Mouse (Mus musculus) embryonic facial prominence, embryonic 15.5 days (tissue): Measurements from ENCODE around the gene Vegfa. TPM values are rescaled to one million over a fixed set of nuclear protein-coding genes. Genes with fewer than 3 reads are reported as not detected.

ENCODE experiments used
- ATAC-seq: fragments of 200-750 bp; cut with Nextera tagmentation; 2 replicates; pipeline ENCODE4 v1.8.0; 2017; ENCODE audit warnings: low read depth, moderate TSS enrichment; ENCODE audit not compliant: insufficient number of reproducible peaks, low FRiP score, low TSS enrichment
- H3K27ac ChIP-seq: fragments of 300-500 bp; sonication (generic); replicated peaks from 2 replicates; pipeline ENCODE4 v1.5.1; 2015; ENCODE audit warnings: mild to moderate bottlenecking, inconsistent platforms
- H3K27me3 ChIP-seq: fragments of 300-500 bp; sonication (generic); 2 replicates; pipeline ENCODE4 v1.6.1; 2015; ENCODE audit warnings: inconsistent platforms
- H3K36me3 ChIP-seq: fragments of 300-500 bp; sonication (generic); 2 replicates; pipeline ENCODE4 v1.6.1; 2015; ENCODE audit warnings: mild to moderate bottlenecking, inconsistent platforms
- H3K4me1 ChIP-seq: fragments of 300-500 bp; sonication (generic); 2 replicates; pipeline ENCODE4 v1.6.1; 2015; ENCODE audit warnings: inconsistent platforms
- H3K4me2 ChIP-seq: fragments of 300-500 bp; sonication (generic); replicated peaks from 2 replicates; pipeline ENCODE4 v1.6.1; 2015; ENCODE audit warnings: mild to moderate bottlenecking, inconsistent platforms
- H3K4me3 ChIP-seq: fragments of 300-500 bp; sonication (generic); replicated peaks from 2 replicates; pipeline ENCODE4 v1.5.1; 2015; ENCODE audit warnings: mild to moderate bottlenecking, inconsistent platforms
- H3K9ac ChIP-seq: fragments of 300-500 bp; sonication (generic); 2 replicates; pipeline ENCODE4 v1.6.1; 2015; ENCODE audit warnings: inconsistent platforms
- H3K9me3 ChIP-seq: fragments of 300-500 bp; sonication (generic); replicated peaks from 2 replicates; pipeline ENCODE4 v1.6.1; 2016; ENCODE audit warnings: inconsistent platforms
- WGBS: fragments of 180-500 bp; shearing (Covaris S2); methylation state at CpG from one replicate; pipeline ENCODE4 v1.1.7; 2015; 5-methylcytosine and 5-hydroxymethylcytosine counted together
- polyA plus RNA-seq: library from polyadenylated mRNA; unstranded; fragments of >200 nt; fragmentation: Nextera tagmentation; extraction: Ambion mirVana; gene quantifications from 2 replicates; pipeline ENCODE4 v1.2.1, GENCODE M21; 2015

The Vegfa gene
- 4.6 and 6.9 TPM in 2 replicates for polyA plus RNA-seq

DNA sequence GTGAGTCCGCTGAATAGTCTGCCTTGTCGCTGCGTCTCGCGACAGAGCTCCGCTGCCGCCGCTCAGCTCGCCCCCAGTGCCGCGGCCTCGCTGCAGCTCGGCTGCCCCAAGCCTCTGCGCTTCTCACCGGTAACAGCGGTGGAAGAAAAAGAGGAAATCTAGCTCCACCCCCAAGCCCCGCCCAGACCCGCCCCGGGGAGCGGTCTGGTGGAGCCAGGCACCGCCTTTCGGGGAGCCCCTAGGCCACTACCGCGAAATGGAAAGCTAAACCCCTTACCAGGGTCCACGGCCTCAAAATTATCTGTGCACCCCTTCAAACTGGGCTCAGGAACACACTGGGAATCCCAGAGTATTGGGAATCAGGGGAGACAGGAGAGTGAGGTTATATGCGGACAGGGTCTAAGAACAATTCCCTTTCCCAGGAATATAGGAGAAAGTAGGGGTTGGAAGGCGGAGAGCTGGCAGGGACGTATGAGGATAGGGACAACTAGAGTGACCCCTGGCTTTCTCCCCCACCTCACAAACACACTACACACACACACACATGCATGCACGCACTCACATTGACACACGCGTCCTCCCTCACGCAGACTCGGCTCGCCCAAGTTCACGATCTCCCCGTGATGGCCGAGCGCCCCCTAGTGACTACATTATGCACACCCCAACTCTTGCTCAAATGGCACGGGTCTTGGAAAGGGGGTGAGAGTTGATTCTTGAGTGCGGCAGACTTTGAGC lies at the start of gene Vegfa:
TSS of gene Vegfa (minus strand) at position 113 of the 735 bp plus-strand sequence.
- Histone ChIP-seq H3K27me3 (no peaks in the 10 kb centered on the region), H3K4me3 (peak within 1 kb of the TSS; percentile 83), H3K9me3 (no peaks in the 10 kb centered on the region), H3K9ac (peak within 1 kb of the TSS; percentile 94), H3K4me2 (peak within 1 kb of the TSS; percentile 71), H3K36me3 (no peaks in the 10 kb centered on the region), H3K4me1 (peaks cover 44% of the 10 kb centered on the region), H3K27ac (peak within 1 kb of the TSS; percentile 97)
- peak; percentile 85 for ATAC-seq
- WGBS = under 1% methylated on average over 40 of the region's 40 CpGs

DNA sequence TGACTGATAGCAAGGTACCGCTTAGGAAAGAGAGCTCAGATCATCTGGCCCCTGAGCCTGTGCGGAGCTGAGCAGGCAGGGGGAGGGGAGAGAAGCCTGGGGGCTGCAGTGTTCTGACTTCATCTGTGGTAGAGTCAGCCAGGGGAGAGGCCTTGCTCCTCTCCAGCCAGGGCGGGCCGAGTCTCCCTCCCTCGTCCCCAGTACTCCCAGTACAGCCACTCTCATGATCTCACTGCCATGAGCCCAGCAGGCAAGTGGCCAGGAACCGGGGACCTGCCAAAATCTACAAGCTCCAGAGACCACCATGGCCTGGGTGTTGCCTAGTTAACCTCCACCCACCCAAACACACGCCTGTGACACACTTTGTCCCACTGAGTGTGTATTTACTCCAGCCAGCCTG lies 49.5 kb upstream of the Vegfa start:
- Histone ChIP-seq H3K27me3 (no peaks in the 10 kb centered on the region), H3K27ac (no peak overlapping the region), H3K9ac (no peak overlapping the region), H3K4me2 (no peak overlapping the region), H3K9me3 (no peaks in the 10 kb centered on the region), H3K4me3 (no peak overlapping the region), H3K4me1 (peaks cover 42% of the 10 kb centered on the region), H3K36me3 (no peaks in the 10 kb centered on the region)
- WGBS = 43% methylated on average over 7 of the region's 7 CpGs
- ATAC-seq = no peak

DNA sequence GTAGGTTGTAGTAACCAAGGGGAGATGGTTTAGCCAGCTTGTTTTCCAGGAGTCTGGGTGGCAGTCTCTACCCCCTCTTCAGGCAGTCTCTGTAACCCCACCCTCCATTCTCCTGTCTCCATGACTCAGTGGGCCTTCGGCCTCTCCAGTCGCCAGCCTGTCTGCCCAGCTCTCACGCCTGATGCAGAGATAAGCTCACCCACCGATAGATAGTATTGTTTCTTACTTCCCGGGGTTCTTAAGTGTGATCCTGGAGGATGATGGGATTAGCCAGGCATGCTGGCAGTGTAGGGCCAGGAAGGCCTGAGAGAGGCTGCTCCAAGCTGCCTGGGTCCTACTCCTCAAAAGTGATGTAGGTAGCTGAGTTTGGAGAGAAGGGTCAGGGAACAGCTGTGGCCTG lies 48.9 kb upstream of the Vegfa start:
- H3K9me3 ChIP-seq = no peaks in the 10 kb centered on the region
- WGBS = 60% methylated on average over 5 of the region's 5 CpGs
- peaks cover 36% of the 10 kb centered on the region for H3K4me1 ChIP-seq
- H3K27ac ChIP-seq = no peak overlapping the region
- no peak for ATAC-seq
- no peak overlapping the region for H3K4me2 ChIP-seq
- H3K9ac ChIP-seq = no peak overlapping the region
- no peaks in the 10 kb centered on the region for H3K27me3 ChIP-seq
- no peak overlapping the region for H3K4me3 ChIP-seq
- H3K36me3 ChIP-seq = no peaks in the 10 kb centered on the region

DNA sequence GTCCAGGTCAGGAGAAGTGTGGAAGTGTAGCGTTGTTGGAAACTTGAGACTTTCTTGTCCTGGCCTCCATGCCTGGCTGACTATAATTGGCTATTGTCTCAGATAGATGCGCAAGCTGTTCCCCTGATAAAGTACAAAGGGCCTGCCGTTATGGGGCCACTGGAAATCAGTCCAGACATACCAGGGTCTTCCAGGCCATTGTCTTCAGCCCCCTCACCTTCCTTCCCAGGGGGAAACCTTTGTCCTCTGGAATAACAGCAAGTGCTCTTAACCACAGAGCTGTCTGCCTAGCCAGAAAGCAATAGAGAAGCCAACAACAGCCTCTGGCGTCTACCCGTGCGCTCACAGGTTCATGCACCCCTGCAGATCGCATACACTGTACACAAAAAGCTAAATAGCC lies 48.2 kb upstream of the Vegfa start:
- Histone ChIP-seq H3K4me2 (no peak overlapping the region), H3K4me3 (no peak overlapping the region), H3K36me3 (no peaks in the 10 kb centered on the region), H3K4me1 (peaks cover 30% of the 10 kb centered on the region), H3K27me3 (no peaks in the 10 kb centered on the region), H3K27ac (no peak overlapping the region), H3K9me3 (no peaks in the 10 kb centered on the region), H3K9ac (no peak overlapping the region)
- ATAC-seq = no peak
- WGBS = 60% methylated on average over 7 of the region's 7 CpGs

DNA sequence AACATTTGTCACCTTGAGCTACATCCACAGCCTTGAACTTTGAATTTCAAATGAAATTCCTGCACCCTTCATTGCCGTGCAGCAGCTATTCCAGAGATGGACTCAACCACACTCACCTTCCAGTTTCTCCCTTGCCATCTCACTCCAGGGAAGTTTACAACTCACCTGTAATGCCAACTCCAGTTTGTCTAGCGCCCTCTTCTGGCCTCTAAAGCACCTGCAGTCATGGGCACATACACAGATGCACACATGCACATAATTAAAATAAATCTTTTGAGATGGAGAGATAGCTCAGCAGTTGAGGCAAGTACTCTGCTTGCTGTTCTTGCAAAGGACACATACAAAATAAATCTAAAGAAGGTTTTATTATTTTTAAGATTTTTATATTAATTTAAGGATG lies 46.9 kb upstream of the Vegfa start:
- Histone ChIP-seq H3K4me1 (peaks cover 29% of the 10 kb centered on the region), H3K27ac (no peak overlapping the region), H3K36me3 (no peaks in the 10 kb centered on the region), H3K4me3 (no peak overlapping the region), H3K9me3 (no peaks in the 10 kb centered on the region), H3K27me3 (no peaks in the 10 kb centered on the region), H3K4me2 (no peak overlapping the region), H3K9ac (no peak overlapping the region)
- WGBS = 78% methylated on average over 2 of the region's 2 CpGs
- no peak for ATAC-seq

DNA sequence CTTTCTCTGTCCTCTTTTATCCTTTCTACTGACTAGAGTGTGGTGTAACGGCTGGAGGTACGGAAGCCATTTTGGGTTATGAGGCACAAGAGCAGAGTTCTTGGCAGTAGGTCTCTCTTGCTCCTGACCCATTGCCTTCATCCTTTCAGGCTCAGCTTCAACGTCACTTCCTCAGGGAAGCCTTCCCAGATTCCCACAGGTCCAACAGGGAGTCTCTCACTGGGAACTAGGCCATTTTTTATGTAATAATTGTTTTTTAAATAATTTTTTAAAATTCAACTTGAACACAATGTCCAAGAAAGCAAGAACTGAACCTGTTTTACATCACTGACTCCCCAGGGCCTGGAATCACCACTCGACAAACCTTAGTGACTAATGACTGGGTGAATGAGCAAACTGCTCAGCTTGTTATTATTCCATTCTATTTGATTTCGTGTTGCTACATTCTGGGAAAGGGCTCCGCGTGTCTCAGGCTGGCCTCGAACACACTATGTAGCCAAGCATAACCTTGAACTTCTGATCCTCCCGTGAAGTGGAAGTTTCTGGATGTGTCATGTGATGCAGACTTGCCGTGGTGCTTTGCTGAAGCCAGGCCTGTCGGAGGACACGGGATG lies 45.9 kb upstream of the Vegfa start:
- no peaks in the 10 kb centered on the region for H3K36me3 ChIP-seq
- ATAC-seq = no peak
- H3K4me3 ChIP-seq = no peak overlapping the region
- no peak overlapping the region for H3K9ac ChIP-seq
- no peaks in the 10 kb centered on the region for H3K9me3 ChIP-seq
- 89% methylated on average over 12 of the region's 12 CpGs for WGBS
- H3K4me2 ChIP-seq = no peak overlapping the region
- H3K27ac ChIP-seq = no peak overlapping the region
- H3K27me3 ChIP-seq = no peaks in the 10 kb centered on the region
- peaks cover 31% of the 10 kb centered on the region for H3K4me1 ChIP-seq

DNA sequence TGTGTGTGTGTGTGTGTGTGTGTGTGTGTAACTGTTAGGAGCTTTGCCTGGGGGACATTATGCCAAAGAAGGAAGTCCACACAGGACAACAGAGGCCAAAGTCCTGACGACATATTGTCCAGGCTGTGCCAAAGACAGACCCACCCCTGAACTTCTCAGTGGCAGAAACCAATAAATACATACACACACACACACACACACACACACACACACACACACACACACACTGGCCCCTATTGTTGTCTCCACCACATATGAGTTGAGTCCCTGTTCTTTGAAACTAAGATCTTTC lies 44.0 kb upstream of the Vegfa start:
- Histone ChIP-seq H3K9ac (no peak overlapping the region), H3K4me3 (no peak overlapping the region), H3K4me1 (peaks cover 37% of the 10 kb centered on the region), H3K27ac (no peak overlapping the region), H3K36me3 (no peaks in the 10 kb centered on the region), H3K27me3 (no peaks in the 10 kb centered on the region), H3K9me3 (no peaks in the 10 kb centered on the region), H3K4me2 (no peak overlapping the region)
- WGBS = 58% methylated on average over 1 of the region's 1 CpGs
- no peak for ATAC-seq

DNA sequence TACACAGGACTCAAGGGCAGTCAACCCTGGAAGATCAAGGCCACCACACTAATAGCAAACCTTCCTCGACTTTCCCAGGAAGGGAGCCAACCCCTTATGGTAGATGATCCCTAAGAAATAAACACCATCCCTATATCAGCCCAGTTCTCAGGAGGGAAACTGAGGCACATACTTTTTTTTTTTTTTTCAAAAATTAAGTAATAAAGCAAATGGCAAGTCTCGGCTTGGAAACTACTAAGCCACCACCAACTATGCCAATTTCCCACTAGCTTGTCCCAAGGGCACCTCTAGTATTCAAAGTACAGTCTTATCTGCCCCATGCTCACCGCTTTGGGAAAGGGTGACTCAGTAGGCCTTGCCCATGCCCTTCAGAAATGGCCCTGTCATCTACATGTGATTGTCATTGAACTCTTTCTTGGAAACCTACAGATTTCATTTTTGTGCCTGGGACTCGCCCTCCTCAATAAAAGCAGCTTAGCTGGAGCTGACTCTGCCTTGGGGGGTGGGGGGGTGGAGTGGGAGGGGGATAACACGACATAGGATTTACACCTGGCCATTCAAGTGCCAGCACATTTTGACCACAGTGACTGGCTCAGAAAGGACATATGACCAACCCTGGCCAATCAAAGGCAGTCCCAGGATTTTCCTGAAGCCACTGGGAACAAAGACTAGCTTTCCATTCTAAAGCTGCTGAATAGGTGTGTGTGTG lies 43.5 kb upstream of the Vegfa start:
- Histone ChIP-seq H3K9me3 (no peaks in the 10 kb centered on the region), H3K4me1 (peaks cover 34% of the 10 kb centered on the region), H3K4me2 (no peak overlapping the region), H3K4me3 (no peak overlapping the region), H3K27ac (no peak overlapping the region), H3K9ac (no peak overlapping the region), H3K27me3 (no peaks in the 10 kb centered on the region), H3K36me3 (no peaks in the 10 kb centered on the region)
- ATAC-seq = no peak
- 70% methylated on average over 5 of the region's 5 CpGs for WGBS

DNA sequence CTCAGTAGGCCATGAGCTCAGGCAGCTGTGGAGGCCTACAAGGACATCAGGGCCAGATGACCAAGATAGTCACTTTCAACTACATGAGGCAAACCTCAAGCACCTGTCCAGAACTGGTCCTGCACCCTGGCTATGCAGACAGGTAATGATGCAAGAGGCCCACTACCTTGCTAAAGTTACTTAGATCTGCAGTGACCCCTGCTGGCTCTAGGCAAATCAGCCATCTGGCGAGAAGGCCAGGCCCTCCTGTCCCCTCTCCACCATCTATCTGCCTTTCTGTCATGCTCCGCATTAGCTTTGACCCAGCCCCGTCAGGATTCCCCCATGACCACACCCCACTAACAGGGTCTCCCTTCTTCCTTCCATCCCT lies 42.9 kb upstream of the Vegfa start:
- no peak for ATAC-seq
- Histone ChIP-seq H3K4me3 (no peak overlapping the region), H3K27me3 (no peaks in the 10 kb centered on the region), H3K4me2 (no peak overlapping the region), H3K9me3 (no peaks in the 10 kb centered on the region), H3K27ac (no peak overlapping the region), H3K9ac (no peak overlapping the region), H3K36me3 (no peaks in the 10 kb centered on the region), H3K4me1 (peaks cover 34% of the 10 kb centered on the region)
- WGBS = 50% methylated on average over 3 of the region's 3 CpGs

DNA sequence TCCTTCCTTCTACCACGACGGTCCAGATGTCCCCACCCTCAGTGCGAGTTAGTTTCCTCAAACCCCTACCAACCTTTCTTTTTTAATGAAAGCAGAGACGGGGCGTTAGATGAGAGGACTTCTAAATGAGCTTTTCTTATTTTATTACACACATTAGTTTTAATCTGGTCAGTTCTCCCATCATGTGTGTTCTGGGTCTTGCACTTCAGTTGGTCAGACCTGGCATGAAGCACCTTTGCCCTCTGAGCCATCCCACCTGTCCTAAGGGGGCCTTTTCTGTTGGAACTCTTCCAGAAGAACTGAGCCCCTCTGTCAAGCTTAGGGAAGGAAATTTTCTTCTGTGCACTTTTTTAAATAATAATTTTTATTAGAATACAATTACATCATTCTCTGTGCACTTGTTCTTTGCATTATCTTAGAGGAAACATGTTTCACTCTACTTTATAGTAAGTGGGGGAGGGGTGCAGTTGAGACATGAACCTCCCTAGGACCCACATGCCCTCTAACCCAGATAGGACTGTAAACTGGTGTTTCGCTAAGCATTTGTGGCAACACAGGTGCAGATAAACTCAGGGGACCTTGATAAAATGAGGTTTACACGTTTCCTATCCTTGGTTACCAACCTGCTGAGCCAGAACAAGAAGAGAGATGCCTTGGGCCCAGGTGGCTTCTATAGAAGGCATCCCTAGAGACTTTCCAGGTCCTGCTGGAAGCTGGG lies 42.4 kb upstream of the Vegfa start:
- no peak for ATAC-seq

DNA sequence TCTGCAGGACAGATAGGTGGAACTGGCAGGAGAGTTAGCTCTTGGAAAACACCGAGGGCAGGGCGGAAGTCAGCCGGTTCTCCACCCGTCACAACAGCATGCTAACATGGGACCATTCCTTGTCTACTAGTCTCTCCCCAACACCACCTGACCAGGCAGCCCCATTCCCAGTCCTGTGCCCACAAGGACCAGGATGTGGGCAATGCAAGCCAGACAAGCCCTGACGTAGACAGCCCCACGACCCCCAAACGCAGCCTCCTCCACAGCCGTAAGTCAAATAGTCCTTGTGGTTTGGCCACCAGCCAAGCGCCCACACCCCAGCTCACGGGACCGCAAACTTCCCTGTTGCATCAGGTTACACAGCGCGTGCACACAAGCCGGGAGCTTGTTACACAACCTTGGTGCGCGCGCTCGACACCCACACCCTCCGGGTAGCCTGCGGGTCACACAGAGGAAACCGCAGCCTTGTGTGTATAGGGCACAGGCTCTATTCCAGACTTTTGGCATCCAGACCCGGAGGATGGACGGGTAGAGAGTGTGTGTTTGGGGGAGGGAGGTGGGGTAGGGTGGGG lies 41.6 kb upstream of the Vegfa start:
- H3K9ac ChIP-seq = no peak overlapping the region
- H3K4me2 ChIP-seq = peak overlapping the region; percentile 53
- peak overlapping the region; percentile 30 for H3K4me3 ChIP-seq
- H3K27me3 ChIP-seq = no peaks in the 10 kb centered on the region
- ATAC-seq = peak; percentile 86
- H3K9me3 ChIP-seq = no peaks in the 10 kb centered on the region
- 5% methylated on average over 23 of the region's 23 CpGs for WGBS
- H3K4me1 ChIP-seq = peaks cover 34% of the 10 kb centered on the region
- peak overlapping the region; percentile 25 for H3K27ac ChIP-seq
- H3K36me3 ChIP-seq = no peaks in the 10 kb centered on the region

More for the DNA sequence above, 42.4 kb upstream of the Vegfa start:
- H3K27ac ChIP-seq = peak overlapping the region; percentile 25; the same call in 1 of the 2 replicates
- no peaks in the 10 kb centered on the region for H3K9me3 ChIP-seq
- peak overlapping the region; percentile 30 for H3K4me3 ChIP-seq
- H3K27me3 ChIP-seq = no peaks in the 10 kb centered on the region
- no peak overlapping the region for H3K9ac ChIP-seq
- peaks cover 34% of the 10 kb centered on the region for H3K4me1 ChIP-seq
- WGBS = 27% methylated on average over 7 of the region's 7 CpGs
- H3K36me3 ChIP-seq = no peaks in the 10 kb centered on the region
- peak overlapping the region; percentile 53 for H3K4me2 ChIP-seq
